Mouse (Mus musculus) intestine, embryonic 16.5 days (tissue): ENCODE measurements at regions not wholly inside any gene's neighbourhood (a gene's known extent, or its start where the extent isn't known, plus 50 kb on each side); places are given as distances from the start of the nearest gene placed in this dataset.

ENCODE experiments used
- ATAC-seq: fragments of 200-750 bp; cut with Nextera tagmentation; 2 replicates; pipeline ENCODE4 v1.8.0; 2017; ENCODE audit warnings: moderate TSS enrichment, moderate library complexity
- H3K27ac ChIP-seq: fragments of 300-500 bp; sonication (generic); 2 replicates; pipeline ENCODE4 v1.5.1; 2014; ENCODE audit warnings: mild to moderate bottlenecking, low read length
- H3K27me3 ChIP-seq: fragments of 300-500 bp; sonication (generic); replicated peaks from 2 replicates; pipeline ENCODE4 v1.6.1; 2014; ENCODE audit warnings: low read length, control low read depth, mixed read lengths; ENCODE audit not compliant: control insufficient read depth, insufficient read depth
- H3K36me3 ChIP-seq: fragments of 300-500 bp; sonication (generic); 2 replicates; pipeline ENCODE4 v1.6.1; 2014; ENCODE audit warnings: low read length, control low read depth; ENCODE audit not compliant: control insufficient read depth, insufficient read depth
- H3K4me1 ChIP-seq: fragments of 300-500 bp; sonication (generic); 2 replicates; pipeline ENCODE4 v1.6.1; 2014; ENCODE audit warnings: low read length, control low read depth, mixed read lengths; ENCODE audit not compliant: control insufficient read depth, insufficient read depth
- H3K4me2 ChIP-seq: fragments of 300-500 bp; sonication (generic); 2 replicates; pipeline ENCODE4 v1.6.1; 2014; ENCODE audit warnings: low read depth, low read length, control low read depth
- H3K4me3 ChIP-seq: fragments of 300-500 bp; sonication (generic); 2 replicates; pipeline ENCODE4 v1.5.1; 2014; ENCODE audit warnings: mild to moderate bottlenecking, low read length
- H3K9ac ChIP-seq: fragments of 300-500 bp; sonication (generic); 2 replicates; pipeline ENCODE4 v1.6.1; 2014; ENCODE audit warnings: low read depth, low read length
- H3K9me3 ChIP-seq: fragments of 300-500 bp; sonication (generic); 2 replicates; pipeline ENCODE4 v1.6.1; 2016; ENCODE audit warnings: low read length, control low read depth; ENCODE audit not compliant: control insufficient read depth
- whole genome bisulfite sequencing: fragments of 180-500 bp; shearing (Covaris S2); extraction: QIAGEN DNeasy Blood & Tissue Kit; methylation state at CpG from one replicate; pipeline ENCODE4 v1.1.7; 2014; 5-methylcytosine and 5-hydroxymethylcytosine counted together

DNA sequence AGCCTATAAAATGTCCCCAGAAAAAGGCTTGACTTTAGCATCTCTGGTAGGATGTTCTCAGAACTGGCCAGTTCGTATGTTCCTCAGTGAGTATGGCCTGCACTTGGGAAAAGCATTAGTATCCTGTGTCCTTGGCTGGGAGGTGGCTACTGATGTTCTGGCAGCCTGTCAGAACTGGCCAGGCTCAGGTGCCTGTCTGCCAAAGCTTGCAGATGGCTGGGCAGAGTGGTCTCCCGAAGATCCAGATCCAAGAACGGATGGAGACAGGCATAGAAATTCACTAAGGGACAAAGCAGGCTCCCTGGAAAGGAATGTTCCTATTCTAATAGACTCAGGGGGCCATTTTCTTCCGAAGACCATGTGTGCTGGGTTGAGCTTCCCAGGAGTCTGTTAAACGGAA lies 329.6 kb downstream of the Cxcl12 start:
- no peak overlapping the region for H3K4me3 ChIP-seq
- H3K4me2 ChIP-seq: no peak overlapping the region
- WGBS: 86% methylated on average over 5 of the region's 5 CpGs
- no peaks in the 10 kb centered on the region for H3K4me1 ChIP-seq
- no peak overlapping the region for H3K27ac ChIP-seq
- no peaks in the 10 kb centered on the region for H3K36me3 ChIP-seq
- H3K9me3 ChIP-seq: no peaks in the 10 kb centered on the region
- H3K27me3 ChIP-seq: no peaks in the 10 kb centered on the region
- no peak overlapping the region for H3K9ac ChIP-seq
- no peak for ATAC-seq

GRCm38 (mm10) chr6:117502346-117502745 lies 334.0 kb downstream of the Cxcl12 start:
- ATAC-seq: no peak
- no peaks in the 10 kb centered on the region for H3K36me3 ChIP-seq
- no peaks in the 10 kb centered on the region for H3K27me3 ChIP-seq
- H3K9ac ChIP-seq: no peak overlapping the region
- H3K27ac ChIP-seq: no peak overlapping the region
- no peaks in the 10 kb centered on the region for H3K4me1 ChIP-seq
- no peaks in the 10 kb centered on the region for H3K9me3 ChIP-seq
- H3K4me2 ChIP-seq: no peak overlapping the region
- no peak overlapping the region for H3K4me3 ChIP-seq
- WGBS: 48% methylated on average over 5 of the region's 5 CpGs

DNA sequence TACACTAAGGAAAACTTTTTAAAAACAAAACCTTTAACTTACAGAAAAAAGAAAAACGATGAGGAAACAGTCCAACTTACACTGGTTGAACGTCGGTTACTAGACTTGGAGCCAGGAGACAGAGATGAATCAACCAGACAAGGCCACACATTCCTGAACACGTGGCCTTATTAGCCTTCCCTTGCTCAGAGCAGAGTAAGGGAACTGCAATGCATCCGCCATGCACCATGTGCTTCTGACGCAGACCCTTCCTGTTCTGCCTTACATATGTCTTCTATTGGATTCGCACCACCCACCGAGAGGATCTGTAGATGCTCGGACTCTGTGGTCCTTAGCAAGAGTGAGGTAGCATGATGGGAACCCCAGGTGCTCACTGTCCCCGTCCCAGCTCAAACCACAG lies 336.2 kb upstream of the Zfp637 start:
- Histone ChIP-seq H3K27ac (no peak overlapping the region), H3K4me3 (no peak overlapping the region), H3K36me3 (no peaks in the 10 kb centered on the region), H3K9me3 (no peaks in the 10 kb centered on the region), H3K9ac (no peak overlapping the region), H3K27me3 (no peaks in the 10 kb centered on the region), H3K4me2 (no peak overlapping the region), H3K4me1 (no peaks in the 10 kb centered on the region; the same call in 1 of the 2 replicates)
- 82% methylated on average over 10 of the region's 10 CpGs for WGBS
- ATAC-seq: no peak

DNA sequence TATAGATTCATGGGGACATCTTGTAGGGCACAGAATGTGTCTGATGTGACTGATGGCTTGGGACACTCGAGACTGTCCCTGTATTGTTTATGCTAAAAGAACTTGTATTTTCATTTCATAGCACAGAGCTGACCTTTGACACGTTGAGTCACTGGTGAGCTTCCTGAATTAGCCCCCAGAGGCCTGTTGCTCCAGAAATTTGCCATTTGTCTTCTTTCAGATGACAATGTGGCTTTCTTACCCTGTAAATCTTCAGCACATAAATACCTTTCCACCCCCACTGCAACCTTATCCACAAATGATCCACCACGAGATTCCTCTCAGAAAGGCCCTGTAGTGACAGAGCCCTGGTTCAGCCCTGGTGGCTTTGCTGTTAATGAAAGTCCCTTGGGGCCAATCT lies 335.5 kb upstream of the Zfp637 start:
- no peak overlapping the region for H3K9ac ChIP-seq
- no peak overlapping the region for H3K4me2 ChIP-seq
- no peaks in the 10 kb centered on the region for H3K36me3 ChIP-seq
- no peaks in the 10 kb centered on the region for H3K27me3 ChIP-seq
- H3K9me3 ChIP-seq: no peaks in the 10 kb centered on the region
- no peaks in the 10 kb centered on the region; the same call in 1 of the 2 replicates for H3K4me1 ChIP-seq
- no peak overlapping the region for H3K4me3 ChIP-seq
- ATAC-seq: no peak
- 43% methylated on average over 3 of the region's 3 CpGs for WGBS
- no peak overlapping the region for H3K27ac ChIP-seq

DNA sequence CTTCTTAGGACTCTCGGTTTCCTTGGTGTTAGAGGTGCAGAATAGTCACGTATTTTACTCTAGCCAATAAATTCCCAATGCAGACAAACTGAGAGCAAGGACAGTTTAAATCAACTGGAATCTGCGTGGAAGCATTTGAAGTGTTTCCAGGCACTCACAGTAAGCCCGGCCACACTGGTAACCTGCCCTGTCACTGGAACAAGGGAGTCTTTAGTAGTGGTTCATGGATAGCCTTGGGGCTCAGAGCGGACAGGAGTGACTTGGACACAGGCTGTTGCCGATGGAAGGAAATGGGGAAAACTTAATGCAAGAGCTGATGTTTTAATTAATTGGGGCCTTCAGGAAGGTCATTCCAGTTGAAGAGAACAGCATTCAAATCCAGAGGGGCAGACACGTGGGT lies 334.4 kb upstream of the Zfp637 start:
- H3K27ac ChIP-seq: no peak overlapping the region
- 65% methylated on average over 7 of the region's 7 CpGs for WGBS
- no peaks in the 10 kb centered on the region; the same call in 1 of the 2 replicates for H3K4me1 ChIP-seq
- H3K4me2 ChIP-seq: no peak overlapping the region
- H3K36me3 ChIP-seq: no peaks in the 10 kb centered on the region
- H3K9me3 ChIP-seq: no peaks in the 10 kb centered on the region
- H3K4me3 ChIP-seq: no peak overlapping the region
- no peak for ATAC-seq
- H3K9ac ChIP-seq: no peak overlapping the region
- H3K27me3 ChIP-seq: no peaks in the 10 kb centered on the region

DNA sequence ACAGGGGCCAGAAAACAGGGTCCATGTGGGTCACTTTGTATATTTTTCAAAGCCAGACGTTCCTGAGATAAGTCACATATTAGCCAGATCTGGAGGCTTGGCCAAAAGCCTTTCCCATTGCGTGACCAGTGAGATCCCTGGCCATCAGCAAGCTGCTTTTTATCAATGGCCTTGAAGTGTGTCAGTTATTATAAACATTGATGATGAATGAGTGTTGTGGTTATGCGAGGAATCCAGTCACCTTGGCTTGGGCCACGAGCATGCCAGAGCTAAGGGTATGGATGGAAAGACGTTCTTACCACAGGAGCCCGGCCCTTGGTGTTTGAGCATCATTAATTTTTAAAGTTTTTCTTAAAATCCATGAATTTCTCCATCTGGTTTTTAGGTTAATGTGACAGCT lies 332.1 kb upstream of the Zfp637 start:
- Histone ChIP-seq H3K27me3 (no peaks in the 10 kb centered on the region), H3K4me2 (no peak overlapping the region), H3K4me1 (no peaks in the 10 kb centered on the region; the same call in 1 of the 2 replicates), H3K9me3 (no peaks in the 10 kb centered on the region), H3K27ac (no peak overlapping the region), H3K36me3 (no peaks in the 10 kb centered on the region), H3K9ac (no peak overlapping the region), H3K4me3 (no peak overlapping the region)
- ATAC-seq: no peak
- WGBS: 38% methylated on average over 6 of the region's 6 CpGs

- no peak for ATAC-seq
- Histone ChIP-seq H3K4me3 (no peak overlapping the region), H3K27me3 (no peaks in the 10 kb centered on the region), H3K4me2 (no peak overlapping the region), H3K9me3 (no peaks in the 10 kb centered on the region), H3K27ac (no peak overlapping the region), H3K36me3 (no peaks in the 10 kb centered on the region), H3K9ac (no peak overlapping the region), H3K4me1 (no peaks in the 10 kb centered on the region; the same call in 1 of the 2 replicates)
- 85% methylated on average over 4 of the region's 4 CpGs for WGBS
Observed at GRCm38 (mm10) chr6:117510026-117510425, 331.0 kb upstream of the Zfp637 start.

GRCm38 (mm10) chr6:117514831-117515230 lies 326.1 kb upstream of the Zfp637 start:
- ATAC-seq: no peak
- H3K36me3 ChIP-seq: no peaks in the 10 kb centered on the region

GRCm38 (mm10) chr6:117516906-117517305 lies 324.1 kb upstream of the Zfp637 start:
- Histone ChIP-seq H3K36me3 (no peaks in the 10 kb centered on the region), H3K4me3 (no peak overlapping the region), H3K9ac (no peak overlapping the region), H3K27me3 (0 out of 2 replicates have a peak, but pooled peaks cover 2% of the 10 kb centered on the region), H3K4me2 (no peak overlapping the region), H3K27ac (no peak overlapping the region), H3K4me1 (no peaks in the 10 kb centered on the region), H3K9me3 (no peaks in the 10 kb centered on the region)
- no peak for ATAC-seq
- 52% methylated on average over 7 of the region's 7 CpGs for WGBS

More at GRCm38 (mm10) chr6:117514831-117515230, 326.1 kb upstream of the Zfp637 start:
- Histone ChIP-seq H3K9me3 (no peaks in the 10 kb centered on the region), H3K4me3 (no peak overlapping the region), H3K4me2 (no peak overlapping the region), H3K27ac (no peak overlapping the region), H3K4me1 (no peaks in the 10 kb centered on the region), H3K9ac (no peak overlapping the region), H3K27me3 (0 out of 2 replicates have a peak, but pooled peaks cover 2% of the 10 kb centered on the region)
- whole genome bisulfite sequencing: 76% methylated on average over 5 of the region's 5 CpGs

- H3K36me3 ChIP-seq: no peaks in the 10 kb centered on the region
- H3K27me3 ChIP-seq: 0 out of 2 replicates have a peak, but pooled peaks cover 2% of the 10 kb centered on the region
- no peak overlapping the region for H3K4me2 ChIP-seq
- ATAC-seq: no peak
- H3K4me1 ChIP-seq: no peaks in the 10 kb centered on the region
- no peak overlapping the region for H3K9ac ChIP-seq
- no peaks in the 10 kb centered on the region for H3K9me3 ChIP-seq
- H3K27ac ChIP-seq: no peak overlapping the region
- H3K4me3 ChIP-seq: no peak overlapping the region
- 43% methylated on average over 3 of the region's 3 CpGs for WGBS
Observed at GRCm38 (mm10) chr6:117518939-117519338, 322.0 kb upstream of the Zfp637 start.
